Mouse (Mus musculus) hindbrain, embryonic 16.5 days (tissue): ENCODE results near the gene Gm10563. TPM values are rescaled to one million over a fixed set of nuclear protein-coding genes. Genes with fewer than 3 reads are reported as not detected.
"Not testable (repeated sequence)": the region's sequence is repeated elsewhere in the genome, so short reads cannot be mapped to it uniquely, and the experiment has no call there.

Source experiments
- ATAC-seq: fragments of 200-750 bp; cut with Nextera tagmentation; 2 replicates; pipeline ENCODE4 v1.8.0; 2017; ENCODE audit warnings: moderate TSS enrichment, moderate library complexity
- H3K27ac ChIP-seq: fragments of 300-500 bp; sonication (generic); 2 replicates; pipeline ENCODE4 v1.5.1; 2014; ENCODE audit warnings: low read depth, mild to moderate bottlenecking, control low read depth, low read length, moderate library complexity
- H3K27me3 ChIP-seq: fragments of 300-500 bp; sonication (generic); replicated peaks from 2 replicates; pipeline ENCODE4 v1.6.1; 2014; ENCODE audit warnings: low read length; ENCODE audit not compliant: control insufficient read depth, insufficient read depth
- H3K36me3 ChIP-seq: fragments of 300-500 bp; sonication (generic); 2 replicates; pipeline ENCODE4 v1.6.1; 2014; ENCODE audit warnings: mild to moderate bottlenecking, low read length, moderate library complexity, mixed read lengths; ENCODE audit not compliant: control insufficient read depth, insufficient read depth
- H3K4me1 ChIP-seq: fragments of 300-500 bp; sonication (generic); 2 replicates; pipeline ENCODE4 v1.6.1; 2014; ENCODE audit warnings: low read depth, low read length; ENCODE audit not compliant: control insufficient read depth, insufficient read depth
- H3K4me2 ChIP-seq: fragments of 300-500 bp; sonication (generic); 2 replicates; pipeline ENCODE4 v1.6.1; 2014; ENCODE audit warnings: mild to moderate bottlenecking, low read length, control low read depth, moderate library complexity
- H3K4me3 ChIP-seq: fragments of 300-500 bp; sonication (generic); 2 replicates; pipeline ENCODE4 v1.5.1; 2014; ENCODE audit warnings: mild to moderate bottlenecking, low read length, control low read depth, moderate library complexity
- H3K9ac ChIP-seq: fragments of 300-500 bp; sonication (generic); 2 replicates; pipeline ENCODE4 v1.6.1; 2014; ENCODE audit warnings: low read depth, mild to moderate bottlenecking, control low read depth, low read length, moderate library complexity
- H3K9me3 ChIP-seq: fragments of 300-500 bp; sonication (generic); 2 replicates; pipeline ENCODE4 v1.6.1; 2014; ENCODE audit warnings: mild to moderate bottlenecking, low read length, moderate library complexity; ENCODE audit not compliant: control insufficient read depth
- WGBS: fragments of 180-500 bp; shearing (Covaris S2); extraction: QIAGEN DNeasy Blood & Tissue Kit; methylation state at CpG from one replicate; pipeline ENCODE4 v1.1.7; 2014; 5-methylcytosine and 5-hydroxymethylcytosine counted together
- polyA plus RNA-seq: library from polyadenylated mRNA; unstranded; fragments of >200 nt; fragmentation: Nextera tagmentation; extraction: Ambion mirVana; gene quantifications from 2 replicates; pipeline ENCODE4 v1.2.1, GENCODE M21; 2015

Gene Gm10563
- polyA plus RNA-seq = not detected in 2 replicates

DNA sequence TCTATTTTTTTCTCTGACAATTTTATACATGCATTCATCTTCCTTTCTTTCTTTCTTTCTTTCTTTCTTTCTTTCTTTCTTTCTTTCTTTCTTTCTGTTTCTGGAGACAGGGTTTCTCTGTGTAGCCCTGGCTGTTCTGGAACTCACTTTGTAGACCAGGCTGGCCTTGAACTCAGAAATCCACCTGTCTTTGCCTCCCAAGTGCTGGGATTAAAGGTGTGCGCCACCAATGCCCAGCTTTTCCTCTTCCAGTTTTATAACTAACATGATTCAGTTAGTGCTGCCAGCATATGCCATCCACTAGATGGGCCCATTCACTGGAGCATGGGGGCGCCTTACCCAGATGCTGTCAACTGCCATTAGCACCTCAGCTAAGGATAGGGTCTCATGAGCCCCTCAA lies at the start of gene Gm10563:
Gene Gm10563, minus strand, starts transcription at position 101 of the 400 bp plus-strand sequence.
- H3K27ac ChIP-seq, H3K9me3 ChIP-seq, H3K4me2 ChIP-seq, H3K4me1 ChIP-seq, H3K9ac ChIP-seq, ATAC-seq, H3K27me3 ChIP-seq, H3K4me3 ChIP-seq: not testable (repeated sequence)
- H3K36me3 ChIP-seq = peaks cover 73% of the 10 kb centered on the region
- 95% methylated on average over 2 of the region's 2 CpGs for WGBS

DNA sequence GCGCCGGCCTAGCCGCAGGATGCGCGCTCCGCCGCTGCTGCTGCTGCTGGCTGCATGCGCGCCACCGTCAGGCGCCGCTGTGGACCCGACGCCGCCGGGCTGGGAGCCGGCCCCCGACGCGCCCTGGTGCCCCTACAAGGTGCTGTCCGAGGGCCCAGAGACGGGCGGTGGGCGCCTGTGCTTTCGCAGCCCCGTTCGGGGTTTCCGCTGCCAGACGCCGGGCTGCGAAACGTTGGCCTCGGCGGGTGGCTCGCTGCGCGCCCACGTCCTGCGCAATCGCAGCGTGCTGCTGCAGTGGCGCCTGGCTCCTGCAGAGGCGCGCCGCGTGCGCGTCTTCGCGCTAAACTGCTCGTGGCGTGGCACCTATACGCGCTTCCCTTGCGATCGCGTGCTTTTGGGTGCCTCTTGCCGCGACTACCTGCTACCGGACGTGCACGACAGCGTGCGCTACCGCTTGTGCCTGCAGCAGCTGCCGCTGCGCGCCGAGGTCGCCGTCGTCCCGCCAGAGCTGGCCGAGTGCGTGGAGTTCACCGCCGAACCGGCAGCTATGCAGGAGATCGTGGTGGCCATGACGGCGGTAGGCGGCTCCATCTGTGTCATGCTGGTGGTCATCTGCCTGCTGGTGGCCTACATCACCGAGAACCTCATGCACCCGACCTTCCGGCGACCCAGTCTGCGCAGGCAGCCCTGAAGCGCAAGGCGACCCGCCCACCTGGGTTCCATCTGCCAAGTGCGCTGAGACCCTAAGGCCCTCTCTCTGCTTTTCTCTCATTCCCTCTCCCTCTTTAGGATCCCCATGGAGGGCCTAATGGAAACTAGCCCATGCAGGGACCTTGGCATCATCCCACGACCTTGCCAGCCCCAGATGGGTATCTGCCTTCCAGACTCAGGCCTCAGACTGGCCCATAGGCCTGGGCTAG lies 49.5 kb upstream of the Gm10563 start:
- Histone ChIP-seq H3K27ac (peak overlapping the region; percentile 96), H3K27me3 (no peaks in the 10 kb centered on the region), H3K4me2 (peak overlapping the region; percentile 84), H3K4me1 (peaks cover 25% of the 10 kb centered on the region), H3K9me3 (no peaks in the 10 kb centered on the region), H3K36me3 (no peaks in the 10 kb centered on the region), H3K4me3 (peak overlapping the region; percentile 78), H3K9ac (peak overlapping the region; percentile 95)
- ATAC-seq = peak; percentile 88
- WGBS = under 1% methylated on average over 78 of the region's 92 CpGs

DNA sequence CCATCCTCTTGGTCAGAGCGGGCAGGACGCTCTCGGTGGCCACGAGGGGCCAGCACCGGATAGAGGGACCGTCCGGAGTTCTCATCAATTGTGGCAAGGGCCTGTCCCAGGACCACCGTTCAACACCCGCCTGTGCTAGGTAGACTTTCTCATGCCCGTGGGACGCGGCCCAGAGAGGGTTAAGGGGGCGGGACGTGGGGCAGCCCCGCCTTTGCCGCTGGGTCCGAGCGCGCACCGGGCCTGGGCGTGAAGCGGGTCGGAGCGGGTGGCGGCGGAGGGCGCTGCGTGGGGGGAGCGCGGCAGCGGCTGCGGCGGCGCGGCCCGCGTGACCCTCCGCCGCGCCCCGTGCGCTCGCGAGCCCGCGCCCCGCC lies 48.9 kb upstream of the Gm10563 start, which contains the start of gene Fndc10:
Gene Fndc10, plus strand, starts transcription at position 232 of the 371 bp plus-strand sequence.
- under 1% methylated on average over 41 of the region's 47 CpGs for WGBS
- Histone ChIP-seq H3K9me3 (no peaks in the 10 kb centered on the region), H3K36me3 (no peaks in the 10 kb centered on the region), H3K4me2 (peak within 1 kb of the TSS; percentile 84), H3K9ac (peak within 1 kb of the TSS; percentile 95), H3K4me1 (peaks cover 25% of the 10 kb centered on the region), H3K27ac (peak within 1 kb of the TSS; percentile 96), H3K4me3 (peak within 1 kb of the TSS; percentile 78), H3K27me3 (no peaks in the 10 kb centered on the region)
- ATAC-seq = peak; percentile 89

- no peak overlapping the region for H3K9ac ChIP-seq
- no peak overlapping the region for H3K27ac ChIP-seq
- H3K4me1 ChIP-seq = peaks cover 25% of the 10 kb centered on the region
- H3K9me3 ChIP-seq = no peaks in the 10 kb centered on the region
- ATAC-seq = no peak
- H3K36me3 ChIP-seq = no peaks in the 10 kb centered on the region
- WGBS = 100% methylated on average over 3 of the region's 3 CpGs
- no peak overlapping the region for H3K4me2 ChIP-seq
- no peak overlapping the region for H3K4me3 ChIP-seq
- no peaks in the 10 kb centered on the region for H3K27me3 ChIP-seq
Measured at GRCm38 (mm10) chr4:155692421-155692820, 47.2 kb upstream of the Gm10563 start.

DNA sequence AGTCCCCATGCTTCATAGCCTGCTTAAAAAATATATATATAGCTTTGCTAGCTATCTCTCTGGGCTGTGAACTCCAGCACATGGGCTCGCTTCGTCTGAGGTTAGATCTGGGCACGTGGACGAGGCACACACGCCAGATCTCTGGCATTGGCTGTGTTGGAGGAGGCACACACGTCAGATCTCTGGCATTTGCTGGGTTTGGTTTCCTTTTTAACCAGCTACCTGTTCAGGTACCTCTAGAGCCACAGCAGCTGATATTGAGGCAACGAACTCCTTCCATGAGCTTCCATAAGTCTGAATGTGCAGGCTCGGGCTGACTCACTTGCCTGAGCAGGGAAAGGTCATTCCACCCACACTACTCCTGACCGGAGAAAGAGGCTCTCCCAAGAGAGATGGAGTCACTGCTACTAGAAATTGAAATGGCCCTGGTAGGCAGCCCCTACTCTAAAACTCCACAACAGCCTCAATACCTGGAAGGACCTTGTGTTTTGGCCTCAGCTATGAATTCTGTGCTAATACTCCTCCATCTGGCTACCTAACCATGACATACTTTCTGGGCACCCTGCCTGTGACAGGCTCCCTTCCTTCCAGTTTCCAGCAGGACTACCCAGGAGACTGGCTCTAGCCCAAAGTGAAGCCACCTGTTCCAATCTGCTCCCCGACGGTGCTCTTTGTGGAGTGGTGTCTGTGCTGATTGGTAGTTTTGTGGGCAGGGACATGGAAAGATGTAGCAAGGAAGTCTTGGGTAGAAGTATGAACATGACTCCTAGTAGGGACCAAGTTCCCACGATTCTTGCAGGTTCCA lies 45.6 kb upstream of the Gm10563 start:
- no peak overlapping the region for H3K4me3 ChIP-seq
- no peaks in the 10 kb centered on the region for H3K36me3 ChIP-seq
- ATAC-seq = no peak
- no peaks in the 10 kb centered on the region for H3K27me3 ChIP-seq
- no peaks in the 10 kb centered on the region for H3K9me3 ChIP-seq
- no peak overlapping the region for H3K27ac ChIP-seq
- H3K4me2 ChIP-seq = no peak overlapping the region
- H3K4me1 ChIP-seq = peaks cover 13% of the 10 kb centered on the region
- no peak overlapping the region for H3K9ac ChIP-seq
- 84% methylated on average over 12 of the region's 12 CpGs for WGBS

- not testable (repeated sequence) for H3K27ac ChIP-seq, ATAC-seq, H3K4me3 ChIP-seq, H3K4me2 ChIP-seq, H3K9me3 ChIP-seq, H3K27me3 ChIP-seq, H3K9ac ChIP-seq, H3K36me3 ChIP-seq, H3K4me1 ChIP-seq
- WGBS = 96% methylated on average over 4 of the region's 4 CpGs
Measured at GRCm38 (mm10) chr4:155687764-155688163, 42.6 kb upstream of the Gm10563 start.

- not testable (repeated sequence) for H3K36me3 ChIP-seq, H3K4me2 ChIP-seq, H3K4me1 ChIP-seq, ATAC-seq, H3K27ac ChIP-seq, H3K27me3 ChIP-seq, H3K9me3 ChIP-seq, H3K9ac ChIP-seq, H3K4me3 ChIP-seq
- 89% methylated on average over 16 of the region's 19 CpGs for WGBS
Measured at GRCm38 (mm10) chr4:155683670-155684277, 38.6 kb upstream of the Gm10563 start.

- H3K9me3 ChIP-seq = no peaks in the 10 kb centered on the region
- H3K9ac ChIP-seq = no peak overlapping the region
- no peak for ATAC-seq
- no peak overlapping the region for H3K4me3 ChIP-seq
- H3K4me2 ChIP-seq = no peak overlapping the region
- no peak overlapping the region for H3K27ac ChIP-seq
- H3K36me3 ChIP-seq = no peaks in the 10 kb centered on the region
- WGBS = 90% methylated on average over 2 of the region's 2 CpGs
- no peaks in the 10 kb centered on the region for H3K4me1 ChIP-seq
- H3K27me3 ChIP-seq = 0 out of 2 replicates have a peak, but pooled peaks cover 2% of the 10 kb centered on the region
Measured at GRCm38 (mm10) chr4:155675991-155676390, 30.8 kb upstream of the Gm10563 start.
